Mouse (Mus musculus): ENCODE data around the gene Ccdc78. TPM values are rescaled to one million over a fixed set of nuclear protein-coding genes. Genes with fewer than 3 reads are reported as not detected.
"Not testable (repeated sequence)": the region's sequence is repeated elsewhere in the genome, so short reads cannot be mapped to it uniquely, and the experiment has no call there.

Gene Ccdc78
- total RNA-seq (2021) = not detected

- no peak for DNase-seq
These were observed at the start of gene Ccdc78 for GRCm38 (mm10) chr17:25786280-25786679. Gene Ccdc78 (plus strand): TSS chr17:25786580.

DNA sequence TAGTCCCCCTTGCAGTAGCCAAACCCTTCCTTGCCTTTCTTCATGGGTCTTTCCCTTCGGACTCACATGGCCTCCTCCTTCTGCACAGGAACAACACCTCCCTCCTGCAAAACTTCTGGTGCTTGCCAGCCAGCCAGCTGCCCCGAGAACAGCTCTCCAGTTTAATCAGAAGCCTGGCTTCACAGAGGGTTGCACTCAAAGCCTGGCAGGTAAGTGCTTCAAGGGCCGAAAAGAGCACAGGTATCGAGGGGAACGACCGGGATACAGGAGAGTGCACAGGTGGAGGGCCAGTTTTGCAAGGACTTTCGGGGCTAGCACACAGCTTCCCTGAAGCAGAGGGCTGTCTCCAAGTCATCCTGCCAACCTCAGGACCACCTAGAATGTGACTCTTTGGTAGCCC is 47.5 kb upstream of the Ccdc78 start:
- DNase-seq = no peak

DNA sequence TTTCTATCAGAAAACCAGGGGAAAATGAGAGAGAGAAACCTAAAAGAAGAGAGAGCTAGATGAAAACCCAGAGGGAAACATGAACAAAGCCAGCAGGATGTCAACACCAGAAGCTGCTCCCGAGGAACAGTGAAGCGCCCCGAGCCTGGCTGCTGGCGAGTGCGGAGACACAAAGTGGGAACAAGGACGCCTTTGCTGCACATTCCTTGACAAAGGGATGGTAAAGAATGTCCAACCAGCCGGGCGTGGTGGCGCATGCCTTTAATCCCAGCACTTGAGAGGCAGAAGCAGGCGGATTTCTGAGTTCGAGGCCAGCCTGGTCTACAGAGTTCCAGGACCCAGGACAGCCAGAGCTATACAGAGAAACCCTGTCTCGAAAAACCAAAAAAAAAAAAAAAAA is 44.9 kb upstream of the Ccdc78 start:
- not testable (repeated sequence) for DNase-seq

GRCm38 (mm10) chr17:25743831-25744230 is 42.5 kb upstream of the Ccdc78 start:
- no peak for DNase-seq

- no peak for DNase-seq
These were observed 42.1 kb upstream of the Ccdc78 start for GRCm38 (mm10) chr17:25744311-25744710.

DNA sequence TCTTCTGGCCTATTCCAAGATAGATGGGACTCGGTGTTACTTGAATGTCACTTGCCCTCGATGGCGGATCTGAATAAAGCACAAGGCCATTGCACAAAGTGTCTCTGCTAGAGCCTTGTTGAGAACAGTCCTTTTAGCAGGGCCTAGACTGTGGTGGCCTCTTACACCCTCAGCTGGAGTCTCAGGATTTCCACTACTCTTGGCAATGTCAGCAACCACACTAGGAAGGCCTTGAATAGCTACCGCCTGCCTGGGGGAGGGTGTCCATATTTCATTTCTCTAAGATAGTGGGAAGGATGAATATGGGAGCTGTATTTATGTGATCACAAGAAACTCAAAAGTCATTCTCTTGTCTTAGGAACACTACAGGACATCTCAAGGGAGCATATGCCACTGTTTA is 38.1 kb upstream of the Ccdc78 start:
- no peak for DNase-seq

DNA sequence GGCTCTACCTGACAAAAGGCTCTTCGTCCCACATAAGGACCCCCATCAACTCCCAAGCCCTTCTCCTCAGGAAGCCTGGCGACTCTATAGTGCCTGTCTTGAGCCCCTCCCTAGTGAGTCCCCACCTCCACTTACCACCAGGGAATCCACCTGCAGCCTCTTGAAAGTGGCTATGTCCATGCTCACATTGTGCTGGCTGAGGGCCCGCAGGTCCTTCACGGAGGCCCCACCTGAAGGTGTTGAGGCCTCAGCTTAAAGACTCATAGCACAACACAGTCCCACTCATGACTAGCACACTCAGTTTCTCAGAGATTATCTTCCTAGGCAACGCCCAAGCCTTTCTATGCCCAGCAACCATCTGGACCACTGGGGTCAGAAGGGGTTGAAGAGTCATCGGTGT is 37.1 kb upstream of the Ccdc78 start:
- no peak for DNase-seq

- DNase-seq = peak; percentile 80
These were observed 34.9 kb upstream of the Ccdc78 start for GRCm38 (mm10) chr17:25751446-25751845.

DNA sequence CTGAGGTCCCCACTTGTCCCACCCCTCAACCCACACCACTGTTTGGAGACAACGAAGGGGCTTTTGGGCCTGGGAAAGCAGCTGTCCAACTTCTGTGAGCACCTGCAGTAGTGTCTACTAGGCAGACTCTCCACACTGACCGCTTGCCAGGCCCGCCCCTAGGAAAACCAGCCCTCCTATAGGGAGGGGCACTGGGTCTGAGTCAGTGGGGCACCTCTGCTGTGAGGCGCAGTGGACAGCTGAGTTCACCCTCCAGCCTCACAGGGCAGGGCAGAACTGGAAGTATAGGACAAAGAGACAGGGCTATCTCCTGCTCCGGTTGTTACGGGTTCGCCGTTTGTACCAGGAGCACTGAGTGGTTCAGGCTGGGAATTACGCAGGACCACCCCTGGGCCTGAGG is 32.1 kb upstream of the Ccdc78 start, which contains the start of gene Msln:
TSS of gene Msln (minus strand) at position 138 of the 400 bp plus-strand sequence.
- no peak for DNase-seq

- DNase-seq = no peak
These were observed 31.3 kb upstream of the Ccdc78 start for GRCm38 (mm10) chr17:25755086-25755485.

DNA sequence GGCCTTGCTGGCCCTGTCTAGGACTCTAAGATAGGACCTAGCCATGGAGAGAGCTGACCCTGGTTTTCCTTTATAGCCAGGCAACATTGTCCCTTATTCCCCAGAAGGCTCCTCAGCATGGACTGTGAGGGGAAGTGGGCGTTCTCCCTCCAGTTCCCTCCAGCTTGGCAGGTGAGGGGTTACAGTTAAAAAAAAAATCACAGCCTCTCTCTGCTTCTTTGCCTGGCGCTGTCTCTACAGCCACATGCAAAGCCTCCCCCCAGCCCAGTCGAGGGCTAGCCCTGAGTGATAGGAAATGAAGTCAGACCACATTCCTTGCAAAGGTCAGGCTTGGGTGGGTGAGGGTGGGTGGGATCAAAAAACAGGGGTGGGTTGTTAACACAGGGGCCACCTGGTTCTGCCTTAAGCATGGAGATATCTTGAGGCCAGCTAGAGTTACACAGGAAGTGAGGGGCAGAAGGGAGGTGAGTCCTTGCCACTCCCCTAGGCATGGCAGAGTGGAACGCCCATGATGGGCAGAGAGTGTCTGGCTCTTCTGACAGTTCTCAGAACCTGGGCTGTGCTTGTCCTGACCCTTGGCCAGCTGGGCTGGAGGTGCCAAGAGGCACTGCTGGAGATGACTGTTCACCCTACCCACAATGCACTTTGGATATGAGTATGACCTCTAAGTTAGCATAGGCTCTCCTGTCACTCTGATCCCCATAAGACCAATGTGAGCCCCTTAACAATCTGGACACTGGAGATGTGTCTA is 30.6 kb upstream of the Ccdc78 start:
- DNase-seq = no peak

GRCm38 (mm10) chr17:25756378-25757242 is 29.8 kb upstream of the Ccdc78 start:
- DNase-seq = no peak

GRCm38 (mm10) chr17:25757691-25758090 is 28.7 kb upstream of the Ccdc78 start:
- no peak for DNase-seq

- no peak for DNase-seq
These were observed 26.2 kb upstream of the Ccdc78 start for GRCm38 (mm10) chr17:25760148-25760547.

DNA sequence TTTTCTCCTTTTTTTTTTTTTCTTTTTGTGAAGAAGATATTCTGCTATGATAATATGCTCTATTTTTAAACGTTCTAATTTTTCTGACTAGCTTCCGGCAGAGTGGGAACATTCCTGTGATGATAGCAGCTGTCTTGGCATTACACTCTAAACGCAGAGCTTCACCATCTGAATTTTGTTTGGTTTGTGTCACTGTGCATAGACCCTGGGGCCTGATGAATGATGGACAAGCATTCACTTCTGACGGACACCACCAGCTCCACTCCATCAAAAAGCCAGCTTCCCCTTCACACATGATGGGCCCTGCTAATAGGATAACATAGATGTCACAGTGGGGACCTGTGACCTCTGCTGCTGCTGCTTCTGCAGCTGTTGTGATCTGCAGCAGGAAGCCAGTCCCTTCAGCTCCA is 24.8 kb upstream of the Ccdc78 start:
- DNase-seq = no peak

DNA sequence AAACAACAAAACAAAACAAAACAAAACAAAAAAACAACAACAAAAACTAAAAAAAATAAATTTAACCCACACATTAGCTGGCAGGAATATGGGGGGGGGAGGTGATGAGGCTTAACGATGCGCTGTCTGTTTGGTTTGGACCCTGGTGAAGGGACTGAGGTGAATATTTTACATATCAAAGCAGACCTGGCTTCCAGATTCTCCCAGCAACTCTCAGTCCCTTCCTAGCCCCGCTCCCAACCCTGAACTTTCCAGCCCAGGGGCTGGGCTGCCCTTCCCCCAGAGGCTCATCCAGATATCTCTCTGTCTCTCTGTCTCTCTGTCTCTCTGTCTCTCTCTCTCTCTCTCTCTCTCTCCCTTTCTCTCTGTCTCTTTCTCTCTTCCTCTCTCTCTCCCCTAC is 23.8 kb upstream of the Ccdc78 start:
- DNase-seq = no peak

GRCm38 (mm10) chr17:25765886-25766285 is 20.5 kb upstream of the Ccdc78 start:
- DNase-seq = no peak

DNA sequence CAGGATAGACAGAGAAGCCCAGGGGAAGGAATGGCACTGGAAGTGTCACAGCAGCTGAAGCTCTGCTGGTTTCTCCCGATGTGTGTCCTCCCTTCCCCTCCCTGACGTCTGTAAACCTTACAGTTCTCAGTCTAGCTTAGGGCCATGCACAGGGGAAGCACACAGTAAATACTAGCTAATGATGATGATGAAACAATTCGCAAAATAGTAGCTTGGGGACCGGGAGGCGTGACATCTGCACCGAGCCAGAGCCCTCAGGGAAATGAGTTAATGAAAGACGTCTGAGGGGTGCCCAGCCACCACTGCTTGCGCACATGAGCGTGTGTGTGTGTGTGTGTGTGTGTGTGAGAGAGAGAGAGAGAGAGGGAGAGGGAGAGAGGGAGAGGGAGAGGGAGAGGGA is 17.0 kb upstream of the Ccdc78 start:
- no peak for DNase-seq

GRCm38 (mm10) chr17:25773549-25774120 is 12.7 kb upstream of the Ccdc78 start, which contains the start of gene Narfl:
Gene Narfl (plus strand): TSS chr17:25773776.
- DNase-seq = peak; percentile 99

- DNase-seq = no peak
These were observed 10.9 kb upstream of the Ccdc78 start for GRCm38 (mm10) chr17:25775318-25776062.

DNA sequence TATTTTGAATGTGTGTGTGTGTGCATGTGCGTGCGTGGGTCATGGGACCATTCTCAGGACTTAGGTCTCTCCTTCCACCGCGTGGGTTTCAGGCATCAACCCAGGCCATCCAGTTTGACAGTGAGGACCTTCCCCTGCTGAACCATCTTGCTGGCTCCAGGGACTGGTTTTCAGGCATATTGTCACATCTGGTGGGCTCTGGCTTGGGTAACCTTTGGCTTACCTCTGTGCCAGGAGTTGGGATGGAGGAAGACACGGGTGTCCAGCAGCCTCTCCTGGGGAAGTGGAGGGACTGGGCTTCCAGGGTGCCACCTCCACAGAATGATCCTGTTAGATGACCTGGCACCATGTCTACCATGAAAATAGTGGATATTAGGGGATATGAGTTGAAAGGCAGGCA is 8.4 kb upstream of the Ccdc78 start:
- DNase-seq = no peak

- DNase-seq = no peak
These were observed 5.0 kb upstream of the Ccdc78 start for GRCm38 (mm10) chr17:25781339-25781738.

Data from heart, postnatal 4 days (tissue).